Mouse (Mus musculus) layer of hippocampus, adult 8-10 months (tissue): ENCODE results near the gene Gm47841. TPM values are rescaled to one million over a fixed set of nuclear protein-coding genes. Genes with fewer than 3 reads are reported as not detected.

Experiments
- DNase-seq, 2 experiments: peaks; one replicate each; pipeline ENCODE4 v3.0.0; 2022; ENCODE audit warnings: low spot score in 2 of 2
- total RNA-seq, 4 experiments: library from RNA; stranded (reverse); gene quantifications; 2 replicates each; pipeline ENCODE4 v1.2.4; 2022

The Gm47841 gene
- total RNA-seq, 4 experiments from 2014 or later: not detected

- no peak for DNase-seq
Observed at GRCm38 (mm10) chr15:101046039-101046526, 1.1 kb downstream of the Gm47841 start.

GRCm38 (mm10) chr15:101044531-101044930, 2.7 kb downstream of the Gm47841 start:
- no peak for DNase-seq

GRCm38 (mm10) chr15:101042613-101043012, 4.6 kb downstream of the Gm47841 start:
- peak in 1 of 2 experiments; percentile 76 for DNase-seq

GRCm38 (mm10) chr15:101041966-101042365, 5.2 kb downstream of the Gm47841 start:
- DNase-seq: no peak

GRCm38 (mm10) chr15:101039651-101040050, 7.5 kb downstream of the Gm47841 start:
- DNase-seq: no peak

GRCm38 (mm10) chr15:101028960-101029359, 18.2 kb downstream of the Gm47841 start:
- no peak for DNase-seq

- DNase-seq: no peak
Observed at GRCm38 (mm10) chr15:101011352-101011751, 35.8 kb downstream of the Gm47841 start.

- peak in 1 of 2 experiments; percentile 50 for DNase-seq
Observed at GRCm38 (mm10) chr15:101008386-101009010, 38.7 kb downstream of the Gm47841 start.

GRCm38 (mm10) chr15:101007236-101007635, 40.0 kb downstream of the Gm47841 start:
- DNase-seq: no peak

- no peak for DNase-seq
Observed at GRCm38 (mm10) chr15:101006251-101007040, 40.8 kb downstream of the Gm47841 start.

GRCm38 (mm10) chr15:101005717-101006116, 41.5 kb downstream of the Gm47841 start:
- DNase-seq: no peak

GRCm38 (mm10) chr15:101004538-101004937, 42.7 kb downstream of the Gm47841 start:
- DNase-seq: no peak

- DNase-seq: no peak
Observed at GRCm38 (mm10) chr15:101002466-101002865, 44.7 kb downstream of the Gm47841 start.

GRCm38 (mm10) chr15:101001685-101002084, 45.5 kb downstream of the Gm47841 start:
- DNase-seq: no peak

GRCm38 (mm10) chr15:100997090-100997489, 50.1 kb downstream of the Gm47841 start:
- no peak for DNase-seq

Other genes with a start within 250 kb of the Gm47841 start
- gene Scn8a, start 177.5 kb downstream of the Gm47841 start, total RNA-seq: 100 to 1,000 TPM; 205 to 269 (median 234) TPM
- 1 to 10 TPM; 1.3 to 2.4 (median 1.8) TPM for gene Fignl2, start 31.2 kb upstream of the Gm47841 start, total RNA-seq
- under 1 TPM in 1 of 4 experiments, not detected in 3; 0.25 TPM for gene Ankrd33, start 68.4 kb upstream of the Gm47841 start, total RNA-seq
- gene Acvrl1, start 81.1 kb upstream of the Gm47841 start, total RNA-seq: 10 to 100 TPM; 14.1 to 16.5 (median 14.9) TPM
- 10 to 100 TPM; 81.2 to 96.0 (median 85.4) TPM for gene Acvr1b, start 126.7 kb upstream of the Gm47841 start, total RNA-seq
- 10 to 100 TPM; 57.6 to 64.4 (median 61.9) TPM for gene Grasp, start 176.8 kb upstream of the Gm47841 start, total RNA-seq
- gene Nr4a1, start 206.9 kb upstream of the Gm47841 start, total RNA-seq: 10 to 100 TPM; 50.3 to 89.6 (median 71.5) TPM
- gene Atg101, start 236.9 kb upstream of the Gm47841 start, total RNA-seq: 10 to 100 TPM; 43.4 to 48.1 (median 46.1) TPM
- under 1 TPM in 3 of 4 experiments, not detected in 1; 0.26 to 0.55 (median 0.54) TPM for gene 6030408B16Rik, start 245.8 kb upstream of the Gm47841 start, total RNA-seq